Mouse (Mus musculus) spleen, adult 2 months (tissue): ENCODE data around the gene Fam89b.

Experiments used
- CTCF ChIP-seq: fragments of 200-500 bp; IDR thresholded peaks from 2 replicates; pipeline ENCODE4 v1.5.1; 2011; ENCODE audit warnings: mild to moderate bottlenecking, inconsistent platforms; ENCODE audit not compliant: insufficient read depth, insufficient read length, insufficient replicate concordance; ENCODE audit errors: extremely low read depth
- POLR2A ChIP-seq: fragments of 200-500 bp; IDR thresholded peaks from 2 replicates; pipeline ENCODE4 v1.6.1; 2011; ENCODE audit warnings: low read depth, low read length, inconsistent platforms

DNA sequence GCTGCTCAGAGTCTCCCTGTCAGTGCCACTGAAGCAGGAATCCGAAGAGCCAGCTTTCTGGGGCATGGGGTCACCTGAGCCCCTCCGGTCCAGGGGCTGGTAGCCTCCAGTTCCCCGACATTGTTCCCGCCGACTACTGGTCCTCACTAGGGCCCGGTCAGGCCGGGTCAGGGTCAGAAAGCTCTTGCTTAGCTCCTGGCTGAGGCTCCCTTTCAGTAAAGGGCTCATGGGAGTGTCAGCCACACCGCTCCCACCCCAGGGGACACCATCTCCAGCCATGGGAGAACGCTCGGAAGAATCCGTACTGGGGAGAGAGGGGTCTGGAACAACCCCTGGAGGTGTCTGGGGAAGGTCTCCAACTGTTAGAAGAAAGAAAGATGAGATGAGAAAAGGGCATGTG, 43.6 kb downstream of the Fam89b start:
- no peak for TF ChIP-seq CTCF
- no peak for TF ChIP-seq POLR2A
